Mouse (Mus musculus) mesoderm, embryonic 11.5 days (tissue): ENCODE measurements at regions not wholly inside any gene's neighbourhood (a gene's known extent, or its start where the extent isn't known, plus 50 kb on each side); places are given as distances from the start of the nearest gene placed in this dataset.

Experiments
- DNase-seq: peaks from one replicate; pipeline ENCODE4 v3.0.0-alpha.2; 2012; ENCODE audit warnings: low read depth, low spot score

GRCm38 (mm10) chr1:155472112-155472955 is 55.1 kb upstream of the Xpr1 start:
- no peak for DNase-seq

GRCm38 (mm10) chr1:155472956-155473646 is 55.9 kb upstream of the Xpr1 start:
- DNase-seq = no peak

GRCm38 (mm10) chr1:155474973-155475372 is 57.8 kb upstream of the Xpr1 start:
- no peak for DNase-seq

GRCm38 (mm10) chr1:155476237-155476636 is 59.0 kb upstream of the Xpr1 start:
- no peak for DNase-seq

- DNase-seq = no peak
These were observed 64.9 kb upstream of the Xpr1 start for GRCm38 (mm10) chr1:155482148-155482547.

- no peak for DNase-seq
These were observed 65.5 kb upstream of the Xpr1 start for GRCm38 (mm10) chr1:155482760-155483159.

GRCm38 (mm10) chr1:155483693-155484092 is 66.5 kb upstream of the Xpr1 start:
- no peak for DNase-seq

GRCm38 (mm10) chr1:155487796-155488195 is 70.1 kb upstream of the Acbd6 start:
- DNase-seq = no peak

- no peak for DNase-seq
These were observed 68.8 kb upstream of the Acbd6 start for GRCm38 (mm10) chr1:155488966-155489661.

GRCm38 (mm10) chr1:155490131-155490530 is 67.8 kb upstream of the Acbd6 start:
- DNase-seq = no peak

- DNase-seq = peak; percentile 58
These were observed 66.5 kb upstream of the Acbd6 start for GRCm38 (mm10) chr1:155491205-155492026.

GRCm38 (mm10) chr1:155493333-155493732 is 64.6 kb upstream of the Acbd6 start:
- no peak for DNase-seq

GRCm38 (mm10) chr1:155493799-155494198 is 64.1 kb upstream of the Acbd6 start:
- no peak for DNase-seq

- no peak for DNase-seq
These were observed 63.6 kb upstream of the Acbd6 start for GRCm38 (mm10) chr1:155494347-155494746.

GRCm38 (mm10) chr1:155499735-155500134 is 58.2 kb upstream of the Acbd6 start:
- peak; percentile 20 for DNase-seq

GRCm38 (mm10) chr1:155502867-155503266 is 55.1 kb upstream of the Acbd6 start:
- no peak for DNase-seq

GRCm38 (mm10) chr1:155504581-155505328 is 53.2 kb upstream of the Acbd6 start:
- DNase-seq = no peak

- no peak for DNase-seq
These were observed 52.4 kb upstream of the Acbd6 start for GRCm38 (mm10) chr1:155505361-155506077.
